Mouse (Mus musculus): Measurements from ENCODE around the gene Zc3h6. TPM values are rescaled to one million over a fixed set of nuclear protein-coding genes. Genes with fewer than 3 reads are reported as not detected.

Gene Zc3h6
- 5.4 TPM in 2 replicates for polyA plus RNA-seq (2012; ENCODE audit: insufficient read depth, insufficient read length, missing spikeins)

- peak within 1 kb of the TSS; percentile 94 for H3K27ac ChIP-seq (ENCODE audit: insufficient read depth, low read depth, low read length)
- peak within 1 kb of the TSS; percentile 87 for H3K4me3 ChIP-seq (ENCODE audit: insufficient read depth, low read length)
- peaks cover 13% of the 10 kb centered on the region for H3K4me1 ChIP-seq (ENCODE audit: control insufficient read depth, insufficient read depth, low read length)
- TF ChIP-seq CTCF (IDR thresholded peaks at IDR 0.05; ENCODE audit: low read depth, low read length) (no peak), POLR2A (IDR thresholded peaks at IDR 0.05; ENCODE audit: borderline replicate concordance, low read depth, low read length) (no peak; the same call in 1 of the 2 replicates)
These were observed at the start of gene Zc3h6 for GRCm38 (mm10) chr2:128966641-128967580. Gene Zc3h6 (plus strand): TSS chr2:128967402.

GRCm38 (mm10) chr2:128924799-128925198 lies 42.4 kb upstream of the Zc3h6 start:
- Histone ChIP-seq H3K4me1 (ENCODE audit: control insufficient read depth, insufficient read depth, low read length) (peaks cover 2% of the 10 kb centered on the region; the same call in 1 of the 2 replicates), H3K4me3 (ENCODE audit: insufficient read depth, low read length) (no peak overlapping the region), H3K27ac (ENCODE audit: insufficient read depth, low read depth, low read length) (no peak overlapping the region)
- TF ChIP-seq POLR2A (IDR thresholded peaks at IDR 0.05; ENCODE audit: borderline replicate concordance, low read depth, low read length) (no peak), CTCF (IDR thresholded peaks at IDR 0.05; ENCODE audit: low read depth, low read length) (no peak)

GRCm38 (mm10) chr2:128928446-128928845 lies 38.8 kb upstream of the Zc3h6 start:
- TF ChIP-seq POLR2A (IDR thresholded peaks at IDR 0.05; ENCODE audit: borderline replicate concordance, low read depth, low read length), result no peak
- no peak for TF ChIP-seq CTCF (IDR thresholded peaks at IDR 0.05; ENCODE audit: low read depth, low read length)
- Histone ChIP-seq H3K27ac (ENCODE audit: insufficient read depth, low read depth, low read length) (no peak overlapping the region), H3K4me1 (ENCODE audit: control insufficient read depth, insufficient read depth, low read length) (0 out of 2 replicates have a peak, but pooled peaks cover 2% of the 10 kb centered on the region), H3K4me3 (ENCODE audit: insufficient read depth, low read length) (no peak overlapping the region)

GRCm38 (mm10) chr2:128930704-128931103 lies 36.5 kb upstream of the Zc3h6 start:
- Histone ChIP-seq H3K4me3 (ENCODE audit: insufficient read depth, low read length) (no peak overlapping the region), H3K27ac (ENCODE audit: insufficient read depth, low read depth, low read length) (no peak overlapping the region), H3K4me1 (ENCODE audit: control insufficient read depth, insufficient read depth, low read length) (0 out of 2 replicates have a peak, but pooled peaks cover 2% of the 10 kb centered on the region)
- TF ChIP-seq CTCF (IDR thresholded peaks at IDR 0.05; ENCODE audit: low read depth, low read length), result no peak
- no peak for TF ChIP-seq POLR2A (IDR thresholded peaks at IDR 0.05; ENCODE audit: borderline replicate concordance, low read depth, low read length)

- peaks cover 4% of the 10 kb centered on the region; the same call in 1 of the 2 replicates for H3K4me1 ChIP-seq (ENCODE audit: control insufficient read depth, insufficient read depth, low read length)
- H3K4me3 ChIP-seq (ENCODE audit: insufficient read depth, low read length), result no peak overlapping the region
- H3K27ac ChIP-seq (ENCODE audit: insufficient read depth, low read depth, low read length), result no peak overlapping the region
- no peak for TF ChIP-seq CTCF (IDR thresholded peaks at IDR 0.05; ENCODE audit: low read depth, low read length)
- no peak for TF ChIP-seq POLR2A (IDR thresholded peaks at IDR 0.05; ENCODE audit: borderline replicate concordance, low read depth, low read length)
These were observed 30.9 kb upstream of the Zc3h6 start for GRCm38 (mm10) chr2:128936256-128936655.

- H3K4me1 ChIP-seq (ENCODE audit: control insufficient read depth, insufficient read depth, low read length), result peaks cover 3% of the 10 kb centered on the region
- H3K4me3 ChIP-seq (ENCODE audit: insufficient read depth, low read length), result peak within 1 kb of the TSS; percentile 80
- H3K27ac ChIP-seq (ENCODE audit: insufficient read depth, low read depth, low read length), result peak within 1 kb of the TSS; percentile 83
- TF ChIP-seq CTCF (IDR thresholded peaks at IDR 0.05; ENCODE audit: low read depth, low read length) (no peak), POLR2A (IDR thresholded peaks at IDR 0.05; ENCODE audit: borderline replicate concordance, low read depth, low read length) (no peak)
These were observed 23.4 kb upstream of the Zc3h6 start, which contains the start of gene Zc3h8 for GRCm38 (mm10) chr2:128943538-128944528. Gene Zc3h8 (minus strand): TSS chr2:128944077.

- no peak for TF ChIP-seq POLR2A (IDR thresholded peaks at IDR 0.05; ENCODE audit: borderline replicate concordance, low read depth, low read length)
- no peak for TF ChIP-seq CTCF (IDR thresholded peaks at IDR 0.05; ENCODE audit: low read depth, low read length)
- Histone ChIP-seq H3K27ac (ENCODE audit: insufficient read depth, low read depth, low read length) (no peak overlapping the region), H3K4me1 (ENCODE audit: control insufficient read depth, insufficient read depth, low read length) (no peaks in the 10 kb centered on the region)
These were observed 19.1 kb upstream of the Zc3h6 start for GRCm38 (mm10) chr2:128947962-128948588.

GRCm38 (mm10) chr2:128954186-128954585 lies 13.0 kb upstream of the Zc3h6 start:
- Histone ChIP-seq H3K27ac (ENCODE audit: insufficient read depth, low read depth, low read length) (no peak overlapping the region), H3K4me1 (ENCODE audit: control insufficient read depth, insufficient read depth, low read length) (no peaks in the 10 kb centered on the region), H3K4me3 (ENCODE audit: insufficient read depth, low read length) (no peak overlapping the region)
- TF ChIP-seq POLR2A (IDR thresholded peaks at IDR 0.05; ENCODE audit: borderline replicate concordance, low read depth, low read length), result no peak
- no peak for TF ChIP-seq CTCF (IDR thresholded peaks at IDR 0.05; ENCODE audit: low read depth, low read length)

More at GRCm38 (mm10) chr2:128947962-128948588, 19.1 kb upstream of the Zc3h6 start:
- no peak overlapping the region for H3K4me3 ChIP-seq (ENCODE audit: insufficient read depth, low read length)
